Mouse (Mus musculus): ENCODE results near the gene Igf2bp1.

Gene Igf2bp1

DNA sequence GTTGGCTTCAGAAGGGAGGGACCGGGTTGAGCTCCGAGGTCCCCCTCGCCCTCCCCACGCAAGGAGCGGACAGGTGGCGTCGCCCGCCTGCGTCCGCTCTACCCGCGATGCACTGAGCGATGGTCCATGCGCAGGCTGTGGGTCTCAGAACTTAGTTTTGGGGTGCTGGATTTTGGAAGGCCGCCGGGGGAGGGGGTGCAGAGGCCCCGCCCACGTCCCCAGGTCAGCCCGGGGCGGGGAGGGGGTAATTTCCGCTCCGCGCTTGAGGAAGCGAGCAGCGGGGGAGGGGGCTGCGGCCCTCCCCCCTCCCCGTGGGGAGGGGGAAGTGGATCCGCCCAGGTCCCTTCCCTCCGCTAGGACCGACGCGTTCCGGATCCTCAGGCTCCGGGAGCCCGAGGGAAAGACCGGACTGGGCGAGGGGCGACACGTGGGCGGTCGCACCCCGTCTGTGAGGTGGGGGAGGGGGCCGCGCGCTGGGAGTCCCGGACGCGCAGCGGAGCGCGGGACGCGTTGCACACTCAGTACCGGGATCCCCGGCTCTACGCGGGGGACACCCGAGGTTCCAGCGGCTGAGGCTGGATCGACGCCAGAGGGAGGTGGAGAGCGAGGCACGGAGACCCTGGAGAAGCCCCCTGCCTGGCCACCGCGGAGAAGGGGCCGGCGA lies 1.2 kb upstream of the Igf2bp1 start:
- no peak for DNase-seq

DNA sequence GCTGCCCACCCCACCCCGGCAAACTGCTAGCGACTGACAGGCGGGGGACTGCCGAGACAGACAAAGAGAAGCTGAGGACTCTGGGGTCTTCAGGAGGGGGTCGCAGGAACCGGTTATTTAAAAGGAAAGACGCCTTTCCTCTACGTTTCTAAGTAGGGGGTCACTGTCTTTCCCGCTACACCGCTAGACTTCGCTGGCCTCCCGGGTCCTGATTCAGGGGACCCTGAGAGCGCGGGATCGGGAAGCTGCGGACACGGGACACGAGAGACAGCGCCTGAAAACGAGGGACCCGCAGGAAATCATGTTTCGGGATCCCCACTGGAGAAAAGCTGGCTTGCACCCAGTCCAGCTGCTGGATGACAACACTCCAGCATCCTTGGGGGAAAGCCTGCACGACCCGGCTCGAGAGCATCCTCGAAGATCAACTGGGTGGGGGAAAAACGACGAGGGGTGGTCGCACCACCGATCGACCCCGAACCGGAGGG lies 669 bp upstream of the Igf2bp1 start:
- no peak for DNase-seq

GRCm38 (mm10) chr11:96004793-96005402 lies 842 bp downstream of the Igf2bp1 start:
- no peak for DNase-seq

- DNase-seq, result no peak
Measured at GRCm38 (mm10) chr11:96003969-96004792, 1.6 kb downstream of the Igf2bp1 start.

GRCm38 (mm10) chr11:96003100-96003900 lies 2.4 kb downstream of the Igf2bp1 start:
- DNase-seq, result no peak

GRCm38 (mm10) chr11:95994151-95994550 lies 11.6 kb downstream of the Igf2bp1 start:
- DNase-seq, result no peak

DNA sequence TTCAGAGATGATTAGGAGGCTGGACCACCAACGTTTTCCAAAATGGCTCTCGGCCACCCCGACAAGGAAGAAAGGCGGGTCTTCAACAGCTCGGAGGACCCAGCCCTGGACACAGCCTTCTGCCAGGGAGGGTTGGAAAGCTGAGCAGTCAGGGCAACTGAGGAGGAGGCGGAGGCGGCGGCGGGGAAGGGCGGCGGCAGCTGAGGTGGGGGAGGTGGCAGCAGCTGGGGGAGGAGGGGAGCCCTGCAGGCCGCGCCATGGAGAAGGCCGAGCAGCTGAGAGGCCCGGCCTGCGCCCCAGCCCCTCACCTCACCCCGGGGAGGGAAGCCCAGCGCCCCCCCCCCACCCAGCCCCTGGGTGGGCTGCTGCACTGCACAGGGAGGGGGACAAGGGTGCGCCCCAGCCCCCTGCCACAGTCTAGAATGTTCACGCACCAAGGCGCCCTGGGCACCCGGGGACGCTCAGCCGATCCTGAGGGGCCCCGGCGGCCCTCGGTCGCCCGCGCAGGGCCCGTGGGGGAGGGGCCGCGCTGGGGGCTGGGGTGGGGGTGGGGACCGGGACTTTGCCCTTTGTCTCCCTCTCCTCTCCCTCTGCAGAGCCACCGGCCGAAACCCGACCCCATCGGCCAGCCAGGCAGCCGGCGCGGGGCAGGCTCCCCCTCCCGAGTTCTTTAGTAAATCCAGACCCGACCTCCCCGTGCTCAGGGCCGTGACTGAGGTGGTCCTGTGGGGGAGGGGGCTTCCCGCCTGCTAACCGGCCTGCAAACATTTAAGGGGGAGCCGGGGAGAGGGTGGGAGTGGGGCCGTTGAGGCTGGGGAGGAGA lies 14.6 kb downstream of the Igf2bp1 start:
- no peak for DNase-seq

DNA sequence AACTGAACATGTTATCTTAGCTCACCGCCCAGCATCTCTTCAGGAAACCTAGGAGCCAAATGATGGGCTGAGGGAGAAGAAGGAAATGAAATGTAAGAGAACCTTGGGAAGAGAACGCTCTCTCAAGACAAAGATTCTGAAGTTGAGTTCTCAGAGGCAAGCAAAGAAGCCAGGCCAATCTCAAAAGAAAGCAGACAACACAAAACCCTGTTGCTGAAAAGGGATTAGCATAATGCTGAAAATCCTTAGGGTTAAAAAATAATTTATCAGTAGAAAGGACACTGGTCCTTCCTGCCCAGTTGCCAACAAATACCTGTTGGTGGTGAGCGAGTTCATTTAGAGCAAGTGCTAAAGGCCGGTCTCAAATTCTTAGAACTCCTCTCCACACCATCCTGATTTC lies 15.3 kb downstream of the Igf2bp1 start:
- no peak for DNase-seq

GRCm38 (mm10) chr11:95989864-95990263 lies 15.9 kb downstream of the Igf2bp1 start:
- no peak for DNase-seq

GRCm38 (mm10) chr11:95988533-95988932 lies 17.2 kb downstream of the Igf2bp1 start:
- peak; percentile 82 for DNase-seq

- no peak for DNase-seq
Measured at GRCm38 (mm10) chr11:95987854-95988447, 17.8 kb downstream of the Igf2bp1 start.

DNA sequence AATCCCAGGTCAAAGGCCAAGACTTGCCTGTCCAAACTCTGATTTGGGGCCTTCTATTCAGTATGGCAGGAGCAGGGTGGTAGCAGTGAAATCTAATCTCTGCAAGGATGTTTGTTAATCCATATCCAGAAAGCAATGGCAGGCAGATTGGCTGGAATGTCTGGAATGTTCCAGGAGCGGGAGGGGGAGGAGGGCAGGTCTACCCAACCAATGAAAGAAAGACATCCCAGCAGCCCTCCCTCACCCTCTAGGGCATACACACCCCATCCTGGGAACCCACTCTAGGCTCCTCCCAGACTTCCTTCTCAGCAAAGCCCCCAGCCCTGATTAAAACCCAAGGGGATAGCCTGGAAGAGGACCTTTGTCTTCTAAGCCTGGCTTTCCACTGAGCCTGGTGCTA lies 23.3 kb downstream of the Igf2bp1 start:
- peak; percentile 61 for DNase-seq

GRCm38 (mm10) chr11:95981804-95982203 lies 23.9 kb downstream of the Igf2bp1 start:
- no peak for DNase-seq

DNA sequence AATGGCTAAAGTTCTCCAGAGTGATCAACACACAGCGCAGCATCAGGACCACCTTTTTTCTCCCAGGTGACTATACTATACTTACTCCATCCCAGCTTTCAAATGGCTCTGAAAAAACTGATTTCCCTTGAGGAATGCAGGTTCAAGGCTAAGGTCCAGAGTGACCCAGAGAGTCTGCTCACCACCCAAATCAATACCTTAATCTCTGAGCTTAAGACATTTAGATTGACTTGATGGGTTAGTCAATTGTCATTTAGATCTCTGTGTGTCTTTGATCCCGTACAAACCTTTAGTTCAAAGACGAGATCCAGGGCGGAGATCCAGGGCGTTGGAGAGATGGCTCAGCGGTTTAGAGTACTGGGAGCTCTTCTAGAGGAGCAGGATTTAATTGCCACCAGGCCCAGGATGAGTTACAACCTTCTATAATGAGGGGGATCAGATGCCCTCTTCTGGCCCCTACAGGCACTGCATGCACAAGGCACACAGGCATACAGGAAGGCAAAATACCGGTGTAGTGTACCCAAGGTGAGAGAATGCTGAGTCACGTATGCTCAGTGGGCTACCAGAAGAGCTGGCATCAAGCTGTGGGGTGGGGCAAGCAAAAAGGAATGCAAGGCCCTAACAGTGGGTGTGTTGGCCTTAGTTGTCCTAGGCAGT lies 24.9 kb downstream of the Igf2bp1 start:
- DNase-seq, result peak; percentile 34

DNA sequence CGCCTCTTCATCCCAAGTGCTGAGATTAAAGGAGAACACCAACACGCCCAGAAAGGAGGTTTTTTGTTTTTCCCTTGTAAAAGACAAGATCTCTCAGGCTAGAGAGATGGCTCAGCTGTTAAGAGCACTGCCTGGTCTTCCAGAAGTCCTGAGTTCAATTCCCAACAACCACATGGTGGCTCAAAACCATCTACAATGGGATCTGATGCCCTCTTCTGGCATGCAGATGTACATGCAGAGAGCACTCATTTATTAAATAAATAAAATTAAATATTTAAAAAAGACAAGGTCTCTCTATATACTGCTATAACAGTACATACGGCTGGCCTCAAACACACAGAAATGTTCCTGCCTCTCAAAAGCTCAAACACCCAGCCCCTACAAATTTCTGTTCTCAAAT lies 27.3 kb downstream of the Igf2bp1 start:
- DNase-seq, result no peak

DNA sequence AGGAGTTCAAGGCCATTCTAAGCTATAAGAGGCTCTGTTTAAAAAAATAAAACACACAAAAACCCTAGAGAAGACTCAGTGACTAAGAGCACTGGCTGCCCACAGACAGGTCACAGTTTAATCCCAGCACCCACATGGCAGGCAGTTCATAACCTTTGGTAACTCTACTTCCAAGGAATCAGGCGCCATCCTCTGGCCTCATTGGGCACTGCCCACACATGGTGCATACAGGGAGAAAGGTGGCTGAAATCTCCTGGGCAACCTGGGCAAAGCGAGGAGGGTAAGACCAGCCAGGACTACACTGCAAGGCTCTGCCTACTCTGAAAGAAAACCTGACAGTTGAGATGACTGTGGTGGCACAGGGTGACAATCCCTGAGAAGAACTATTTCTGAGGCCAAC lies 29.4 kb downstream of the Igf2bp1 start:
- DNase-seq, result no peak

- DNase-seq, result no peak
Measured at GRCm38 (mm10) chr11:95975694-95976093, 30.0 kb downstream of the Igf2bp1 start.

GRCm38 (mm10) chr11:95973187-95973586 lies 32.6 kb downstream of the Igf2bp1 start:
- DNase-seq, result no peak

DNA sequence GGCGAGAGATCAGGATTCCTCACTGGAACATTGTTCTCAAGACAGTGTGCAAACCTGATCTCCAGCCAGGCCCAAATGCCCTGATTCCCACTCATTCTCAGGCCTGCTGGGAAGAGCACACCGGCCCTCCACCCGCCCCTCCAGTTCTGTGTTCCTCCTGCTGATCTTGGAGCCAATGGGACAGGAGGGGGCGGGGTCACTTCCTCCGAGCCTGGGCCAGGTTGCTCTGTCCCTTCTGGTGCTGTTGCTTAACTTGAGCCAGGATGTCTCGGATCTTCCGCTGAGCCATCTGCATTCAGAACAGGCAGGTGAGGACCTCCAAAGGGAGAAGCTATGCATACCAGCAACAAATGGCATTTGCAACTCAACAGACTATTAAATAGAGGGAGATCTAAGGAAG lies 42.4 kb downstream of the Igf2bp1 start:
- no peak for DNase-seq

DNA sequence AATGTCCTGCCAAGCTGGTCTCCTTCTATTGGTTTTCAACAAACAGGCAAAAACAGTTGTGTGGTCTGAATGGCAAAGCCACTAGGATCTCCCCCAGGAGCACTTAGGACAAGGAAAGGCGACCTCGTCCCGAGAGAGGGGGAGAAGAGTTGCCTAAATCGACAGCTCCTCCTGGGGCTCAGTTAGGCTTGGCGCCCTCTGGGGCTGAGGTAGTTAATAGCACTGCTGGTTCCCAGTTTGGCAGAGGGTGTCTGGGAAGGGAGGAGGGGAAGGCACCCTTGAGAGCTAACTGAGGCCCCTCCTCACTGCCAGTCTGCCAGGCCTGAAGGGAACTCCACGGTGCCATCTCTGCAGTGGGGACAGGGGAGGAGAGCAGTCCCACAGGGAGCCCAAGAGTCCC lies 46.6 kb downstream of the Igf2bp1 start:
- no peak for DNase-seq

DNA sequence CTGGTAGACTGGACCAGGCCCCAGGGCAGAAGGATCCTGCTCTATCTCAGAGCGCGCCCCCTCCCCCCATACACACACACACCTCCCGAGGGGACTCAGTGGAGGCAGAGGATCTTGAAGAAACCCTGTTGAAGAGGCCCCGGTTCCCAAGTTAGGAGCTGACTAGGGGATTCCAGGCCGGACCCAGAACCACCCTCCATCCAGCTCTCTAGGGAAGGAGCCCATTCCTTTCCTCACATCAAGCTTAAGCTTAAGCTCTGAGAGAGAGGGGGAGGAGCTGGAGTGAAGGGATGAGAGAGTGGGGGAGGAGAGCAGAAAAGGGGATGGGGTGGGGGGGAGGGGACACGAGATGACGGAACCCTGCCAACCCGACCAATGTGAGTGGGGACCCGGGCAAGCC lies 47.5 kb downstream of the Igf2bp1 start:
- DNase-seq, result no peak
